Mouse (Mus musculus) brain, embryonic 14.5 days (tissue): ENCODE results near the gene Dmrta2.

Source experiments
- CTCF ChIP-seq: fragments of 200-500 bp; IDR thresholded peaks from 2 replicates; pipeline ENCODE4 v1.5.1; 2012; ENCODE audit warnings: inconsistent platforms, mild to moderate bottlenecking, moderate library complexity, borderline replicate concordance; ENCODE audit not compliant: insufficient read depth, insufficient read length; ENCODE audit errors: extremely low read depth
- POLR2A ChIP-seq: fragments of 200-500 bp; IDR thresholded peaks from 2 replicates; pipeline ENCODE4 v1.6.1; 2012; ENCODE audit warnings: mild to moderate bottlenecking, inconsistent platforms, borderline replicate concordance; ENCODE audit not compliant: poor library complexity, insufficient read depth, insufficient read length, severe bottlenecking; ENCODE audit errors: extremely low read depth

DNA sequence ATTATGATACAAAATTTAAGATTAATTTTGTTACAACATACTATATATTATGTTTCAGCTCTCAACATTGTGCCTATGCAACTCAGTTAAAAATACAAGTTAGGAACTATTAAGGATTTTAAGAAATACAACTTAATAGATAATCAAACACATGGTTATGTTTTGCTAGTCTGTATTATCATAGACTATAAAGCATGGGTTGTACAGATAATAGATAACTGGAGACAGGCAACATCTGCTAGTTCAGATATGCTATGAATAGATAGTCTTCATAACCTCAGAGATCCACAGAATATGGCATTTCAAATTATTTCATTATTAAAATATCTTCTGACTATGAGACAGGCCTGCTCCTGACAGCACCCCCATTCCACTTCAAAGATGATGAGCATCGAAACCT, 28.2 kb downstream of the Dmrta2 start:
- no peak for TF ChIP-seq CTCF
- no peak for TF ChIP-seq POLR2A
